Mouse (Mus musculus): Measurements from ENCODE around the gene Kctd4.
"Not testable (repeated sequence)": the region's sequence is repeated elsewhere in the genome, so short reads cannot be mapped to it uniquely, and the experiment has no call there.

Gene Kctd4

GRCm38 (mm10) chr14:75954766-75955165 lies at the start of gene Kctd4:
Kctd4 (plus strand) TSS chr14:75955009.
- no peak for DNase-seq

GRCm38 (mm10) chr14:75906931-75907330 lies 47.9 kb upstream of the Kctd4 start:
- DNase-seq: no peak

- no peak for DNase-seq
Measured at GRCm38 (mm10) chr14:75911968-75912367, 42.8 kb upstream of the Kctd4 start.

DNA sequence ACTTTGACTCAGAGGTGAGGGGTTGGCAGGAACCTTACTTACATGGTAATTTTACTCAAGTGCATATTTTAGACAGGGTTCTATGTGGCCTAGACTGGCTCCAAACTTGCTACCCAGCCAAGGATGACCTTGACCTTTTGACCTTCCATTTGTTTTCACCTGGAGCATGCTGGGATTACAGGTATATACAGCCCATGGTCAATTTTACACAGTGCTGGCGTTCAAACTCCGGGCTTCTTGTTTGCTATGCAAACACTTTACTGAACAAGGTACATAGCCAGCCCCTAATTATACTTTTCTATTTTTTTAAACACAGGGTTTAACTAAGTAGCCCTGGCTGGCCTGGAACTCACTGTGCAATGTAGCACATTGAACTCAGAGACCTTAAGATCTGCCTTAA lies 42.1 kb upstream of the Kctd4 start:
- no peak for DNase-seq

DNA sequence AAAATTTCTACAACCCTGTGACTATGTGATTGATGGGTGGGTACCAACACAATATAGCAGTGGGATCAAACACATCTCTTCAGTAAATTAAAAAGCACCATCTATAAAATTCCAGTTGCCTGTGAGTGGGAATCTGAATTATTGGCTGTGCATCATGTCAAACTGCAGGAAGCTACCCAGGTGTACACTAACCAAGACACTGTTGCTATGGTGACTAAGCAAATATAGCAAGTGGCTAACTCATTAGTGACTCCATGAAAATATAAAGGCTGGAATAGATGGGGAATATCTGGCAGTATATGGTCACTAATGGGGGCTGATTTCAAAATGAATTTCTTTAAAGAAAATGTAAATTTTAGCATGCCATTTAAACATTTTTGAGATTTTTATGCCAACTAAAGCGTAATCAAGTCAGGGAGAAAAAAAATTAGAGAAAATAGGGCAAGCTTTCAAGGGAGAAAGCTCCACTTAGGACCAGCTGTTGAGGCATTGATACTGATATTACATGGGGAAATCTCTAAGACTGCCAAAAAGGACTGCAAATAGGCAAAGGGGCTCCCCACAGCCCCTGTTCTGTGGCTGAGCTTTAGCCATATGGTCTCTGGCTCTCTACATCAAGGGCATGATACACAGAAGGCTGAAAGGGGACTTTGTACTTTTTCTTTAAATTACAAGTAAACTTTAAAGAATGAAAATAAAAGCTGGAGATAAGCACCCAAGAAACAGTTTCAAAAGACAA lies 31.3 kb upstream of the Kctd4 start:
- no peak for DNase-seq

DNA sequence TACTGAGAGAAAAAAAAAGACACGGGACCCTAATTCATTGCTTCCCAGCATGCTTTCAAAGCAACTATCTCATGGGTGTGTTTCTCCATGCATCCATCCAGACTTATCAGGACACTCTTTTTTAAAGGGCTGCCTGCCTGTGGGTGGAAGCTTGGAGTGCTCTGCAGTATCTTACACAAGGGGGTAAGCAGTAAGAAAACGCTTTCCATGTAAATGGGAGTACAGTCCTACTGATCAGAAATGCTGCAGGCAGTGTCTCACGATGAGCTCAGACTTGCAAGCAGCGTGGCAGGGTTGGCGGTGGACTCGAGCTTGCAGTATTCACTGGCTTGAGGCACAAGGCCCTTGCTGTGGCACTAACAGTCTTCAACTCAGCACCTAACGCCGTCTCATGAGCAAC lies 25.1 kb upstream of the Kctd4 start:
- DNase-seq: not testable (repeated sequence)

GRCm38 (mm10) chr14:75931266-75931665 lies 23.5 kb upstream of the Kctd4 start:
- peak in 1 of 2 experiments; percentile 10 for DNase-seq

DNA sequence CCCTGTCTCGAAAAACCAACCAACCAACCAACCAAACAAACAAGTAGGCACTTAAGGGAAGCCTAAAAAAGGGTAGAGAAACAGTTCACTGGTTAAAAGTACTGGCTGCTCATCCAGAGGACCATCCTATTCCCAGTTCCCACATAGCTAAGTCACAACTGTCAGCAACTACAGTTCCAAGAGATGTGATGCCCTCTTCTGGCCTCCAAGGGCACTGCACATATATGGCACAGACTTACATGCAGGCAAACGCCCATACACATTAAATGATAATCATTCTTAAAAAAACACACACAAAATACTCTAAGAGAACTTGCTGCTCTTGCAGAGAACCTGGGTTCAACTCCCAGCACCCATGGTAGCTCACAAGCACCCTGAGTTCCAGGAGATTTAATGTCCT lies 20.4 kb upstream of the Kctd4 start:
- no peak for DNase-seq

DNA sequence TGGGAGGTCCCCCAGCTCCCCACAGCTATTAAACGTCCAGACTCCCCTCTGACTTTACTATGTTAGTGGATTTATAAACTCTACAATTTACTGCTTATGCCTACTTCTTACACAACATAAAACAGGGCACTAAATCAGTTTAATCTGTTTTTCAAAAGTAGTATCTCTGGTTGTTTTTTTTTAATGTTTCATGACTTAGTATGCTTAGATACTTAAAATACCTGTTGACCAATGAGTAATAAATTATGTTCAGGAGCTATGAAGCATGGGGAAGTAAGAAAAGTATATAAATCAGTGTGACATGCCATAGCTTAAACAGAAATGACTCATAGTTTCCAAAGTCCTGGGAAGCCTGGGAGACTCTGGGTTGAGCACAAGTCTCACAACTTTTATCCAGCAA lies 17.1 kb upstream of the Kctd4 start:
- DNase-seq: no peak

GRCm38 (mm10) chr14:75941500-75941899 lies 13.3 kb upstream of the Kctd4 start:
- DNase-seq: no peak

GRCm38 (mm10) chr14:75942365-75942764 lies 12.4 kb upstream of the Kctd4 start:
- no peak for DNase-seq

DNA sequence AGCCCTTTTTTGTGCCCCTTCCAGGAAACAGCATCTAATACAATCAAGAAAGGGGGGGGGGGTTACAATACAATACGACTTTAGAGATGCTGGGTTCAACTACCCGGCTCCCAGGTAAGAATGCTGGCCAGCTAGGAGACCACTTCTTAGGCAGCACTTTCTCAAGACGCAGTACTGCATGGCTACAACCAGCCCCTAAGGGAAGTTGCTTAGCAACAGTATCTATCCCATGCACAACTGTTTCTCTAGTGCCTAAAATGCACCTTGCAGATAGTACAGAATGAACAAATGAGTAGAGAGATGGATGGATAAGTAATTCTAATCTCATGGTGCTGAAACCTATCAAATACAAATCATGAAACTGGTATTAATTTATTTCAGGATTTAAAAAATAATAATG lies 7.1 kb upstream of the Kctd4 start:
- no peak for DNase-seq

GRCm38 (mm10) chr14:75953011-75953410 lies 1.8 kb upstream of the Kctd4 start:
- no peak for DNase-seq

GRCm38 (mm10) chr14:75962250-75962649 lies 7.4 kb downstream of the Kctd4 start:
- no peak for DNase-seq

GRCm38 (mm10) chr14:75963215-75963614 lies 8.4 kb downstream of the Kctd4 start:
- no peak for DNase-seq

DNA sequence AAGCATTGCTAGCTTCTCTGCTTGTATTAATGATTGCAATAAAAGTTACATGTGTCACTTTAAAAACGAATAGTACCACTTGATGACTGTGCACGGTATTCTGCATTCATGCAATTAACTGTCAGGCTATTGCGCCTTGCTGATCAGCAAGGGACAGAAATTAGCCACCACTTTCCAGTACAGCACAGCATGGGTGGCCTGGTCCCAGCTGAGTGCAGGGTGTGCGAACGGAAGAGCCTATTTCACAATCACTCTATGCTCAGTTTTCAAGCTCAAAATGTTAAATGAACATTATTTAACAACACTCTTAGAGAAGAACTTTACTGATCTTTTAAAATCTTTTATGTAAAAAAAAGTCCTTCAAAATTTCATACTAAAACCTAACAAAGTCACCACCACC lies 9.2 kb downstream of the Kctd4 start:
- DNase-seq: no peak

- DNase-seq: no peak
Measured at GRCm38 (mm10) chr14:75964433-75964832, 9.6 kb downstream of the Kctd4 start.

DNA sequence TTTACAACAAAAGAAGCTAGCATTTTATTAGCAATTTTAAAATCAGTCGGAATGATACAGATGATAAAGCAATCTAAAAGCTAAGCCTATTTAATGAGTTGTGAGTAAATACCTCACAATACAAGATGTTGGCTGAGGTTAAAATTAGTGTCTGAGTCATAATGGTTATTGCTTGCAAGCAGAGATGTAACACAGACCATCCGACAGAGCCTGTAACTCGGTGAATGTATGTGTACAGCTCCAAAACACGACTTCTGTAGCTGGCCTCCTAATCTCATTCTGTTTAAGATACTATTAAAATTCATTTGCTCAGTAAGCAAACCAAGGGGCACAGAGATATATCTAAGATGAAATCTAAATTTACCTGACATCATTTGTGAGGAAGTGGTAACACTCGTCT lies 12.5 kb downstream of the Kctd4 start:
- DNase-seq: no peak

DNA sequence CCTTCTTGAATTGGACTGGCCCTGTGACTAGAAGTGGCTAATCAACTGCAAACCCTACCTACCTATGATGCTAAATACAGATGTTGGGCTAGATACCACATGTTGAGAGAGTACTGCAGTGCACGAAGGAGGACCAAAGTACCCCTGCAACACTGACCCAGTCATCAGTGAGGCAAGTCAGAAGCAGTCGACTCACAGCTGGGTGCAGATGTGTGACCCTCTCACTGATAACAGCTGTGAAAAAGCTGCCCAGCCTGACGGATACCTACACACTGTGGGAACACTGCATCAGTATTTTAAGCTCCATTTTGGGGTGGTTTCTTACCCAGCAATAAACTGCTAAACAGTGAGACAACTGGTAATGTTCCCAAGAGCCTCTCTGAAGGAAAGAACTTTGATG lies 21.3 kb downstream of the Kctd4 start:
- DNase-seq: no peak

GRCm38 (mm10) chr14:75981231-75981630 lies 26.4 kb downstream of the Kctd4 start:
- DNase-seq: no peak

GRCm38 (mm10) chr14:75983891-75984290 lies 29.1 kb downstream of the Kctd4 start:
- DNase-seq: no peak

DNA sequence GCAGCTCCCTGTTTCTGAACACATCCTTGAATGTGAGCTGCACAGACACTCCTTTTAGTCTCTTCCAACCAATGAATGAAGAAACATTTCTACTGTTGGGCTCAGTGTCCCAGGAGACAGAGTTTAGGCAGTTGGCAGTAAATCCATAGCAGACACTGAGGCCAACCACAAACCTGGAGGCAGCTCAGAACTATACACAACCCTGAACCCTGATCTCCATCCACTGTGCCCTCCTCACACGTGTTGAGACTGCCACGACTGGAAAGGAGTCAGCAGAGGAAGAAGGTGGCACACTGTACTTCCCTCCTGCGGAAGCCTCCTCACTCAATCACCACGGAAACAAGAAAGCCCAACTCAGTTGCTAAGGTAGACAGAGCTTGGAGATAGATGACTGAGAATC lies 30.3 kb downstream of the Kctd4 start:
- DNase-seq: no peak

DNA sequence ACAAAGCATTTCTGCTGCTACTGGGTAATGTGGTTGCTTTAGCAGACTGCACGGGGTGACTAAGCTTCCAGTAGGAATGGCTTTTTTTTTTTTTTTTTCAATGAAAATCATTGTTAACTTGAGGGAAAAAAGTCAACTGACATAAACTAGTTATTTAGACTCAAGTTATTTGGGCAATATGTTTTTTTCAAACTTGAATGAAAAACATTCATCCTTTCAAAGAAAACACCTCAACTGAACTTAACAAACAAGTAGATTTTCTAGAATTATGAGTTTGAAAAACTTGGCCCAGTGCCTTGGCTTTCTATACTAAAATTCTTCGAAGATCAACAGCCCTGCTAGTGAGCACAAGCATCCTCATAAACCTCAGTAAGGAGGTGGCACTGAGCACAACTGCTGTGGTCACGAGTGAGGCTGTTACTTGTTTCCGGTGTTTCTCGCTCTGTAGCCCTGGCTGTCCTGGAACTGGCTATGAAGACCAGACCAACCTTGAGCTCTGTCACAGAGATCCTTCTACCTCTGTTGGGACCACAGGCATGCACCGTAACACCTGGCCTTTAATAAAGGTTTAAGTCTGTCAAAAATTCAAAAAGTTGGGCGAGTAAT lies 32.2 kb downstream of the Kctd4 start:
- no peak for DNase-seq

DNA sequence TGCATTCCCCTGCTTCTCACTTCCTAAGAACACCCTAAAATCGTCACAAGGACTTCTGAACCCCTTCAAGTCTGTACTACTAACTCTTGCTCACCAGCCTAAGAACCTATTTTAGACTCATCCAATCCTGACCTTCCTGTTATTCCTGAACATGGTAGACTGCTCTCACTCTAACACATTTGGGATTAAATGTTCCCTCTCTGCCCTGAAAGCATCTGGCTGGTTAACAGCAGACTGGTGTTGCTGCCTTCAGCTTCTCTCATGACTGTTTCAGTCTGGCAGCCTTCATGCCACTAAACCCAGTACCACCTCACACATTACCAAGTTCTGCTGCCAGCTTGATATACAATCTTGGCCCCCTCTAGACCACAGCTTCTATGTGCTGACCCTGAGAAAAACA lies 34.4 kb downstream of the Kctd4 start:
- DNase-seq: no peak

- DNase-seq: no peak
Measured at GRCm38 (mm10) chr14:75990936-75991335, 36.1 kb downstream of the Kctd4 start.
